Mouse (Mus musculus) induced T-regulatory cell, adult 2 months (primary cell): ENCODE measurements around the gene Hist1h3c.

Source experiments
- DNase-seq: peaks from one replicate; pipeline ENCODE4 v3.0.0-alpha.2; 2012; ENCODE audit warnings: low read depth

The Hist1h3c gene

GRCm38 (mm10) chr13:23757211-23757773 is 11.9 kb upstream of the Hist1h3c start:
- peak; percentile 69 for DNase-seq

- DNase-seq = peak; percentile 95
These were observed 11.4 kb upstream of the Hist1h3c start, which contains the start of gene Hist1h4b for GRCm38 (mm10) chr13:23756790-23757189. TSS of gene Hist1h4b (plus strand) at chr13:23757013.

GRCm38 (mm10) chr13:23755000-23755399 is 9.6 kb upstream of the Hist1h3c start:
- DNase-seq = no peak

GRCm38 (mm10) chr13:23753314-23754078 is 8.1 kb upstream of the Hist1h3c start:
- peak; percentile 18 for DNase-seq

DNA sequence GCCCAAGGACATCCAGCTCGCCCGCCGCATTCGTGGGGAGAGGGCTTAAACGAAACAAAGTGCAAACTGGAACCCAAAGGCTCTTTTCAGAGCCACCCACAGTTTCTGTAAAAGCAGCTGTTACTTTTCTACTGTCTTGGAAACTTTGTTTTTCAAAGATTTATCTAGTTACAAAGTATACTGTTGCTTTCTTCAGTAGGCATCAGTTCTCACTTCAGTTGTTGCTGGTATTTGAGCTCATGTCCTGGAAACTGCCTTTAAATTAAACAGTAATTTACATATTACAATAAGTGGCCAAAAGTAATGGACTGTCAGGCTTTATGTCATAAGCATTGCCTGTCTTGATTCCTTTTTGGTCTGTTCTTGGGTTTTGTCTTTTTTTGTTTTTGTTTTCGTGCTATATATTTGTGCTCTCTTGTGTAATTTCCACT is 7.4 kb upstream of the Hist1h3c start:
- peak; percentile 57 for DNase-seq

DNA sequence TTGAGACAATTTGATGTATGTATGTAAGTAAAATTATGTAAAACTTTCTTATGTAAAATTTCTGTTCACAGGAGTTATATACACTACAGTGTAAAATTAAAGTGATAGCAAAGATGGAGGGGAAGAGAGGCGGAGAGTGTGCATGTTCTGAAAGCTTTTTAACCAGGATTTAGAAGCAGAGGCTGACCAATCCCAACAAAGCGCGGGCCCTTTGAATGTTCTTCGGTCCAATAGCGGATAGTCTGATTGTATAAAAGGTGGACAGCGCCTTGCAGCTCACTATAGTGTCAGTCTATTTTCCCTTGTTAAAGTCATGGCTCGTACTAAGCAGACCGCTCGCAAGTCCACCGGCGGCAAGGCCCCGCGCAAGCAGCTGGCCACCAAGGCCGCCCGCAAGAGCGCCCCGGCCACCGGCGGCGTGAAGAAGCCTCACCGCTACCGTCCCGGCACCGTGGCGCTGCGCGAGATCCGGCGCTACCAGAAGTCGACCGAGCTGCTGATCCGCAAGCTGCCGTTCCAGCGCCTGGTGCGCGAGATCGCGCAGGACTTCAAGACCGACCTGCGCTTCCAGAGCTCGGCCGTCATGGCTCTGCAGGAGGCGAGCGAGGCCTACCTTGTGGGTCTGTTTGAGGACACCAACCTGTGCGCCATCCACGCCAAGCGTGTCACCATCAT is 6.8 kb upstream of the Hist1h3c start, which contains the start of gene Hist1h3b:
TSS of gene Hist1h3b (plus strand) at position 201 of the 675 bp plus-strand sequence.
- DNase-seq = peak; percentile 95

DNA sequence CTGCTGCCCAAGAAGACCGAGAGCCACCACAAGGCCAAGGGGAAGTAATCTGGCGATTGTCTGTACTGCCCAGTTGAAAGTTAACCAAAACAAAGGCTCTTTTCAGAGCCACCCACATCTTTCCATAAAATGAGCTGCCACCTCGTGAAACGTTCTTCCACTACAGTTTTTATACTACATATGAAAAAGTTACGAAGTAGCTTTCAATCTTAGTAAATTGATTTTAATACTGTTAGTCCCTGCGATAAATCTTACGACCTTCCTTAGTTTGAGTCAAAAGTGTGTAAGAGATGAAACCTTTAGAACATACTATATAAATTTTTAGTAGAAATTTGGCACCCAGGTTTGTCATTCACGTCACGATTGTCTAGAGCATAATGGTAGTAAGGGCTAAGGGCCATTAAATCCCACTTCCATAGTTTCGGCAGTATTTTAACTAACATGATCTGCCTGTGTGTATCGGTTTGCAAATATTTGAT is 6.1 kb upstream of the Hist1h3c start:
- DNase-seq = peak; percentile 73

GRCm38 (mm10) chr13:23750839-23751477 is 5.6 kb upstream of the Hist1h3c start, which contains the start of gene Hist1h2ab:
TSS of gene Hist1h2ab (plus strand) at chr13:23751126.
- DNase-seq = peak; percentile 87

DNA sequence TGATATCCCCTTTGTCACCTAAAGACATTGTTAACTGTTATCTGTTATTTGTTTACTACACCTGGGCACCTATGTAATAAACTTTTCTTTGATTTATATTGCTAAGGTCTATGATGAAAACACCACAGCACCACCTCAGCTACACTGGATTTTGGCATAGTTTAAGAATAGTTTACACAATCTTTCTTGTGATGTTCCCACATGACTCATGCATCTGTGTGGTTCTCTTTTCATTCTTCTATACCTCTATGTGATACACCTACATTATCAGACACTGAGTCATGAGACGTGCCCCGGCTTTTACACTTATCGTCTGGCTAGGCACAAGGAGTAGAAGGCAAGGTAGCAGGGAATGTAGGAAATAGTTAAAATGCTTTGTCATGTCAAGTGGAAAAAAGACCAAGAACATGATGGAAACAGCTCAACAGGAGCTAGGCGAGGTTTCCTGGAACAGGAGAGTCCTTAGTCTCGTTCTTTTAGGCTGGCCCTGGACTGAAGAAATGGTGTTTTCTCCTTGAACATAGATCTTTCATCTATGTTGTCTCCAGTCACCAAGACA is 4.2 kb upstream of the Hist1h3c start:
- peak; percentile 25 for DNase-seq

- peak; percentile 37 for DNase-seq
These were observed 2.5 kb upstream of the Hist1h3c start for GRCm38 (mm10) chr13:23747892-23748288.

DNA sequence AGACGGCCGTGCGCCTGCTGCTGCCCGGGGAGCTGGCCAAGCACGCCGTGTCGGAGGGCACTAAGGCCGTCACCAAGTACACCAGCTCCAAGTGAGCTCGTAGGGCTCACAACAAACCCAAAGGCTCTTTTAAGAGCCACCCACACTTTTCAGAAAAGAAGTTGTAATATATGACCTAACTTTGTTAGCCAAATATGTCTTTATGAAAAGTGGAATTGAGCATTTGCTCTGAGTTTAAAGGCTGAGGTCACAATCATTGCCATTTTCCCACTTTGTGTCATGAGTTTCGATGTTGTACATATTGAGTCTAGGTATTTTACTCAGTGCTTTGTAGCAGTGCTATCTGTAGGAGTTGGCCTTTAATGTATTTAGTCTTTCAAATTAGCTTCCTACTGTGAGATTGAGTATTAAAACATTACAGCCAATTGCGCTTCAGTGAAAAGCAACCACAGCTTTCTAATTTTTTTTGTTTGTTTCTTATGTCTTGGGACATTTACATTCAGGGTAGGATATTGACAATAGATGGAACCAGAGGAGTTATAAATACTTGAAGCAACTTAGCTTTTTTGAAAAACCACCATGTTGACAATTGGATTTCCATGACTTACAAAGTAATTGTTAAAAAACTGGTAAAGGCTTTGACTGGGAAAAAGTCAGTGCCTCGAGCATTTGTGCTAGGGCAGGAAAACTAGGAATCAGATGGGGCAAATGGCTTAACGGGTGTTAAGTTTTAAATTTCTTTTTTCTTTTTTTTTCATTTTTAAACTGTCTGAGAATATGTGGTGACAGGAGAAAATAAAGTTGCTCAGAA is 1.9 kb upstream of the Hist1h3c start:
- peak; percentile 74 for DNase-seq

- DNase-seq = peak; percentile 93
These were observed 1.0 kb upstream of the Hist1h3c start, which contains the start of gene Hist1h2bb for GRCm38 (mm10) chr13:23746201-23747080. TSS of gene Hist1h2bb (plus strand) at chr13:23746734.

- peak; percentile 57 for DNase-seq
These were observed 701 bp downstream of the Hist1h3c start for GRCm38 (mm10) chr13:23744421-23745380.

DNA sequence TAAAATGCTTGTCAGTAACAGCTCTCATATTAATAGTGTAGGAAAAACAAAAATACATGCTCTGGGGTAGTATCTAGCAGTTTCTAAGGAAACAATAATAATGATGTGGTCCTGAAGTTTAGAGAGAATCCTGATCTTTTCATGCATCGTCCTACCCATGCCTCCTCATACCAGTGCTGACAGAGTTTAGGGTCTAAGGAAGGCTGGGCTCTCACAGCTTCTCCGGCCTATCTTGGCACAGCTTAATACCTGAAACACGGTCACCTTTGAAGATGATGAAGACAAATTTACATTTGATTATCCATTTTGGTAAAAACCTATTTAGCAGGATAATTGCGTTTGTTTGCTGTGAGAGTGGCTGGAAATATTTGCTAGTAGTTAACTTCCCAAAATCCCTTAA is 1.4 kb downstream of the Hist1h3c start:
- DNase-seq = peak; percentile 18

DNA sequence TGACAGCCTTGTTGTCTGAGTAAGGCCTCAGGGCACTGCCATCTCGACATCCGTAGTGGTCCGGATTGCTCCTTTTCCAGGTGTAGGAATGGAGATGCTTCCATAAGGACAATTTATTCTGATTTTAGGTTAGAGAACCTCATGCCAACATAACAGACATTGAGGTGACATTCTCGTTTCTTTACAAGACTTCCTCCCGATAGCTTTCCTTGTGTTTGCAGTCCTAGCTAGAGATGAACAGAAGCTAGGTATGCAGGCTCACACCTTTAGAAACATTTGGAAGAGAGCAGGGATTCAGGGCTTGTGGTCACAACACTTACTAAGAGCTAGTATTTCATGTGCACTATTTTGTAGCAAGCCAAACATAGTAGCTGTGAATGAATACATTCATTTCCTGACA is 2.2 kb downstream of the Hist1h3c start:
- DNase-seq = no peak

DNA sequence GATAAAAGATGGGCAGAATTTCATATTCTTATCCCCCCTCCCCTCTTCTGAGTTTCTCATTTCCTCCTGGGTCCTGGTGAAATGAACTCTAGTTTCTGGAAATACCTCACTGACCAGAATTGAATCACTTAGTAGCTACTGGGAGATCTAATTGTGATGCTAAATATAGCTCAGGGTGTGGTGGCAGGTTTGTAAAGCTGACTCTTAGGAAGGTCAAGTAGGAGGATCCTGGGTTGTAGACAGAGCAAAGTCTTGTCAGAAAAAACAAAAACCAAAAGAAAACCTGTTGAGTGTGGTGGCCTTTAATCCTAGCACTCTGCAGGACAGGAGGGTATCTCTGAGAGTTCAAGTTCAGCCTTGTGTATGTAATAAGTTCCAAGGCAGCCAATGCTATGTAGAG is 3.4 kb downstream of the Hist1h3c start:
- peak; percentile 39 for DNase-seq

GRCm38 (mm10) chr13:23740910-23741309 is 4.5 kb downstream of the Hist1h3c start:
- peak; percentile 26 for DNase-seq

DNA sequence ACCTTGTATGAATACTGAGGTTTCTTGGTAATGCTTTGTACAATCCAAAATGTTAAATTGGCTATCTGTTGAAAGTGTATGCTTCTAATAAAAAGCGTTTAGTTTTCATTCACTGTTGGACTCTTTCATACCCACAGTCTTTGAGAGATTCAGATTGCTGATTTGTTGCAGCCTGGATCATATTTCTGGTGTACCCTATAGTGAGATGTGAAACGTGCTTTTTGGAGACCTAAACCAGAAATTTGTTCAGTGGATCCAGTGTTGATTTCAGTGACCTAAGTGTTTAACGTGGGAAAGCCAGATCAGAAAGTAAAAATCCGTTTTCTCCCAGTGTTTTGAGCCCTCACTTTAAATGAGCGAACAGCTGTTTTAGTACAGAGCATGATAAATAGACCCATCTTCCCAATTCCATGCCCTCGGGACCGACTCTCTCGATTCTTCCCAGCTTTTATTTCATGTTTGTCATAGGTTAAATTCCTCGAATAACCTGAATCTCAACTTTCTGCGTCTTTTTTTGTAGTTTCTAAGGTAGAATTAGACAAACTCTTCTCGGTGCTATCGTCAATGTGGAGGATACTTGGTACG is 5.1 kb downstream of the Hist1h3c start:
- no peak for DNase-seq
